Mouse (Mus musculus): Measurements from ENCODE around the gene Olfm2.

The Olfm2 gene

DNA sequence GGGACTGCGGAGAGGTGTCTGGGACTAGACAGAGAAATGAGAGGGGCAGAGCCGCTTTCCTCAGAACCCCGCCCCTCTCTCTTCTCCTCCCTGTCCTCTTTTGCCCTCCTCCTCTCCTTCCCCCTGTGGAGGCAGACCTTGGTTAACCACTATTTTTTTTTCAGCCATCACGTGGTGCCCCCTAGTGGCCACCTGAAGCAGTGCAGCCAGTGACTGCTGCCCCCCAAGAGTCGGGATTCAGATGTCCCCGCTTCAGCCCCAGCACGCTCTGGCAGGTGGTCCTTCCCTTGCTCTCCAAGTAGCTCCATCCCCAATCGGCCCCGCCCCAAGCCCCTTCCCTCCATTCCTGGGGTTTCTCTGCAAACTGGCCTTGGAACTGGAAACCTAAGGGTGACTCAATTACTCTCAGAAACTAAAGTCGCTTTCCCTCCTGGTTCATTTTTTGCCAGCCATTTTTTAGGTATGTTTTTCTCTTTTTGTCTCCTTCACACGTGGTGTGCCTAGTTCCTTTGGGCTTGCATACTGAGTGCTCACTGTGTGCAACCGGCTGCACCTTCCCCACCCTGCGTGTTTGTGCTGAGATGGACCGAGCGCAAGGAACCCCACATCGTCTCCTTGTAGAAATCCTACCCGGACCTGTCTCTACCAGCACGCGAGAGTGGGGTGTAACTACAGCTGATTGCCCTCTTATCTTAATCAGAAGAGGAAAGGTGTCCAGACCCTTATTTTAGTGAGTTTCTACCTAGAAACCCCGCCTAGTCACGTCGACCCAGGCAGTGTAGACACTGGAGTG is 2.0 kb downstream of the Olfm2 start:
- DNase-seq, result peak; percentile 59 to 60

DNA sequence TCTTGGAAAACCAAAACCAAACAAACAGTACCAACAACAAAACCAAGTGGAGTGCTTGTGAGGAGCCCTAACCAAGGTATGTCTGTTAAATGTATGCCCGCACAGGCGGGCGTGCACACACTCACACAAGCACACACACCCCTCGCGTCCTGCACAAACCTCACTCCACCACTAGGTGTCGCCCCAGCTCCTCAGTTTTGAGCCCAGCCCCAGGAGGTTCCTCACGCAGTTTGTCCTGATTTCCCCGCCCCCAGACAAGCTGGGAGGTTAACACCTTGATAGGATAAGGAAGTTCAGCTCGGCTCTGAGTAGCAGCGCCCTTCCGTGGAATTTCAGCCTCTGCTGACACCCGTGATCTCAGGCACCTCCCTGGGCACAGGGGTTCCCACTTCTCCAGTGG is 5.7 kb downstream of the Olfm2 start:
- DNase-seq, result peak; percentile 77

DNA sequence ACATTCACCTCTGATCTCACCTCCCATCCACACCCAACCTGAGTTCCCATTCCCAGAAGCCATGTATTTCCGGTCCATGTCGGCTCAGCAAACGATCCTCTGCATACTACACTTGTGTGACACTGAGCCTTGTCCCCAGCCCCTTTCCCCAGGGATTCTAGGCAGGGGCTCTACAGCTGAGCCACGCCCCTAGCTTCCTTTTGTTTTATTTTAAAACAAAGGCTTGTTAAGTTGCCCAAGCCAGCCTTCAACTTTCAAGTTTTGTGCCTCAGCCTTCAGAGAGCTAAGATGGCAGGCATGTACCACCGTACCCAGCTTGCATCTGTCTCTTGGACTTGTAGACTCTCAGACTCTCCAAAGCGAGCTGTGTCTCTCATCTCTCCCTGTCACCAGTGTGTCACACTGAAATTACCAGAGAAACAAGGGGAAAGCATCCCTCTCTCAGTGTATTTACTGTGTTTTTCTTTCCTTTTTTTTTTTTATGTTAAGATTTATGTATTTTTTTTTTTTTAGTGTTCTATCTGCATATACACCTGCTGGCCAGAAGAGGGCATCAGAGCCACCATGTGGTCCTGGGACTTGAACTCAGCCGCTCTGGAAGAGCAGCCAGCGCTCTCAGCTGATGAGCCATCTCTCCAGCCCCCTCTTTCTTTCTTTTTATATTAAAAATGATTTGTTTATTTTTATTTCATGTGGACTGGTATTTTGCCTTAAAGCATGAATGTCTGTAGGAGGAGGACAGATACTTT is 7.7 kb downstream of the Olfm2 start:
- peak in 1 of 2 experiments; percentile 33 for DNase-seq

DNA sequence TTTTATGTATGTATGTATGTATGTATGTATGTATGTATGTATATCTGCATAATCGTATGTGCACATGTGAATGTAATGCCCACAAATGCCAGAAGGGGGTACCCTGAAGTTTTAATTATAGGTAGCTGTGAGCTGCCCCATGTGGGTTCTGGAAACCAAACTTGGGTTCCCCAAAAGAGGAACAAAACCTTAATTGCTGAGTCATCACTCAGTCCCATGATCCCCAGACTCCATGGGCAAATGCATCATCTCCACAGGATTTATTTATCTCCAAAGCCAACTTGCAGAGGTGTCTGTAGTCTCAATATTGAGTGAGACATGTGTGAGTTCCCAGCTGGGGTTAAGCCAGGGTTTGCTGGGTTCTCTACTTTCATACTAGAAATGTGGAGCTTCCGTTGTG is 8.9 kb downstream of the Olfm2 start:
- no peak for DNase-seq

DNA sequence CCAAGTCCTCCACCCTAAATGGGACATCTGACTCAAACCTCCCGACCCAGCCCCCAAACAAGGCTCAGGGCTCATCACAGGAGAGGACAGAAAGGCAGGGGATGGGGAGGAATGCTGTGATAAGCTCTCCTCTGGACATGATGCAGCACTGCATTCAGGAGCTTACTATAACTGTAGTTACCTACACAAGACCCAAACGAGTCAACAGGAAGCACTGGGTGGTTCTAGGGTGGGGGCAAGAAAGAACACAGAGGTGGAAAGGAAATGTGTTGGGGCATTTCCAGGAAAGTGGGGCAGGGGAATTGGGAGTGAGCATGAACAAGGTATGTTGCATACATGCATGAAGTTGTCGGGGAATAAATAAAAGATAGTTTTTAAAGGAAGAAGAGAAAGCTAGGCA is 11.5 kb downstream of the Olfm2 start:
- no peak for DNase-seq

DNA sequence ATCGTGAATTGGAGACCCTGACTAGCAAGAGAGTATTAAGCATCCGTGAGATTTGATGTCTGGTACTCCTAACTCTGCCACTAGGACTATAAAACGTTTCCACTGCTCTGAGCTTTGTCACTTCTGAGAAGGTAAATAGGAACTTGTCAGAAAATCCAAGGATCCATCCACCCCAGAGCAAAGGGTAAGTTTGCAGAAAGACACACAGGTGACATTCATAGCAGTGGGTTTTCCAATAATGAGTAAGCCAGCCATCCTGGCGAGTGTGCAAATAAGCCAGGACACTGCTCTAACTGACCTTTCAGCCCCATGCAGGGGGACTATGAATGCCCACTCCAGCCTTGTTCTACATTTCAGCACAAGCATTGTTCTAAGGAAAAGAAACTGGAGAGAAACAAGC is 14.4 kb downstream of the Olfm2 start:
- no peak for DNase-seq

DNA sequence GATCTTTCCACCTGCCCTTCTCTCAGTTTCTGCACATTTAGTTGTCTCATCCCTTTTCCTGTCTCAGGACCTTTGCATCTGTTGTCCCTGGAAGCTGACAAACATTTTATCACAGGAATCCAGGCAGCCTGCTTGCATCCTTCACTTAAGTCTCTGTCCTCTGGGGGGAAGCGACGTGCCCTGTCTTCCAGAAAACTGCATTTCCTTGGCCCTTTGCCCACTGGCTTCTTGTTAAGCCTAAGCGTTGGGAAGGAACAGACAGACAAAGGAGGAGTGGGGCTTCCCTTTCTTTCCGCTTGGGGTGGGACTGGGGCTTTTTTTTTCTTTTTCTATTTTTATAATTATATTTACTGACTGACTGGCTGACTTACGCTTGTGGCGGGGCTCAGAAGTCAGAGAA is 16.7 kb downstream of the Olfm2 start:
- DNase-seq, result no peak

DNA sequence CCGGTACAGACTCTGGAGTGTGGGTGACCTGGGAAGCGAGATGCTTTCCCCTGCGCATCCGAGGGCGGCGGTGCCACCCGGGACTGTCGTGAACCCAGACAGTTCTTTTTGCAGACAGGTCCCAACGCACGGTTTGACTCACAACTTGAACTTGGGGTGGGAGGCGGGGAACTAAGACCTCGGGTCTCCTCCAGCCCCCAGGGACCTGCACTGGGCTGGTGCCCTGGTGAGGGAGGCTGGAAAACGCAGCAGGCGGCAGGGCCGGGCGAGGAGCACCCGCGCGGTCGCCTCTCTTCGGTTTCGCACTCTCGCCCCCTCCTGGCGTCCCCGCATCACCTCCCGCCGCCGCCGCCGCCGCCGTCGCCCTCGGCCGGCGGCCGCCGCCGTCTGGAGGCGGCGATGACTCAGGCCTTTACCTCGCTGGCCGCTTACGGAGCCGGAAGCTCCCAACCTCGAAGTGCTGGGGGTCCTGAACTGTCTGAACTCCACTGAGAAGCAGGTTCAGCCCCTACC is 18.5 kb downstream of the Olfm2 start:
- peak; percentile 49 to 52 for DNase-seq

DNA sequence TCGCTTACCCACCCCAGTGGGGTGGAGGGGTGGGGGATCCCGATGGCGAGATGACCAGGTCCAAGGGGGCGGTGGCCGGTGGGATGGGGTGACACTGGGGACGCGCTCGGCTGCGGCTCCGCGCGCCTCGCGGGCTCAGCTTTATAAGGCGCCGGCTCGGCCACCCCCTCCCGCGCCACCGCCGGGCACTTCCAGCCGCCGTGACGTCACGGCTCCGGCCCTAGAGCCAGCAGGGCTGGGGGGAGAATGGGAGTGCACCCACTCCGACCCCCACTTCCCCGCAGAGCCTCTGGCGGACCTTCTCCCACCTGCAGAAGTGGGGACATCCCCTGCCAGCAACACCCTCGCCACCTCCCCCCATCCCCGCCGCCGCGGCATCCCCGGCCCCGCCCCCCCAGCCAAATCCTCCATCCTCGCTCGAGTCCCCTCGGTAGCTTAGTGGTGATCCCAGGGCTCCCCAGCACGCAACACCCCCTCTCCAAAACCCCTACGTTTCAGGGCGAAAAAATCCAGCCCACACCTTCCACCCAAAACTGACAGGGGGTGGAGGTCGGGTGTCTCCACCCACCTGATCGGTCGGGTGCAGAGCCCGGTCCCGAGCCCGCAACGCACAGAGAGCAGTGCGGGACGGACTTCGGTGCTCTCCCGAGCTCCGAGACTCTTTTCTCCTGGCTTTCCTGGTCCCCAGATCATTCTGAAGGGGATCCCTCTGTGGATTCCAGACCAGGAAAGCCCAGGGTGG is 19.1 kb downstream of the Olfm2 start:
- no peak for DNase-seq

DNA sequence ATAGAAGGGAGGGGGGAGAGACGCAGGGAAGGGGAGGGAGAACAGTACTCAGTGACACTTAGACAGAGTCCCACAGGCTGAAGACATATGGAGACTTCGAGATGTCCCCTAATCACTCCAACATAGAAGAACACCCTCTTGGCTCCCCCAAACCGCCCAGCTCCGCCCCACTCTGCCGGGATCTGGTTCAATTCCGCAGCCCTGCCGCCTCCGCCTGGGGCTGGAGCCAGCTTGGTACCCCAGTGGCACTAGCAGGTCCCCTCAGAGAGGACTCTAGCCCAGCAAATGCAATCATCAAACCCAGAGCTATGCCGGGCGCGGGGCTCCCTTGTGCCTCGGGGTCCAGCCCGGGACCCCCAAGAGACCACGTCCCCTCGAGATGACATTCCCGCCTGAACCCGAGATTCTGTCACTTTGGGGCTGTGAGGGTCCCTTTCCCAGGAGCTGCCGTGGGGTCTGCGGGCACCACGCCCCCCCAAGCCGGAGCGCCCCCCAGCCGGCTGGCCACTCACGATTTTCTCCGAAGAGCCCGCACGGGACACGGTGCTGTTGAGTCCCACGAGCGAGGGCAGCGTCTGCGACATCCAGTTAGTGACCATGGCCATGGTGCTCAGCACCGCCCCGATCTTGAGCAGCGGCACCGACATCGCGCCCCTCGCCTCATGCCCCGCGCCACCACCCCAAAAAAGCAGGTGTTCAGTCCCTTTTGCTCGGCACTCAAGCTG is 19.9 kb downstream of the Olfm2 start:
- no peak for DNase-seq

DNA sequence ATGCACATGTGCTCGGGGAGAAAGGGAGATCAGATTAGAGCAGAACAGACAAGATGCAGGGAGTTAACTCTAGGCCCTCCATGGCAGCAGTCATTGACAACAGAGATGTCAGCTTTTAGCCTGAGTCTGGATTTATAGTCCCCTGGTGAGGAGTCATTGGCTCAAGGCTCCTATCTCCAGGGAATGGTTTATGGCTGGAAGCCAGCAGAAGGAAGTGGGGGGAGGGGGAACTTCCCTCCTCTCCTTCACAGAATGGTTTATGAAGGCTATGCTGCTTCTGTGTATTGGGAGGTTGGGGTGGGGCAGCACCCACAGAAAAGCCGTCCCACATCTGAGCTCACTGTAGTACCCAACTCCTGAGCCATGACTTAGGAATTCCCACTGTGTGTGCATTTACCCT is 24.6 kb downstream of the Olfm2 start:
- DNase-seq, result no peak

DNA sequence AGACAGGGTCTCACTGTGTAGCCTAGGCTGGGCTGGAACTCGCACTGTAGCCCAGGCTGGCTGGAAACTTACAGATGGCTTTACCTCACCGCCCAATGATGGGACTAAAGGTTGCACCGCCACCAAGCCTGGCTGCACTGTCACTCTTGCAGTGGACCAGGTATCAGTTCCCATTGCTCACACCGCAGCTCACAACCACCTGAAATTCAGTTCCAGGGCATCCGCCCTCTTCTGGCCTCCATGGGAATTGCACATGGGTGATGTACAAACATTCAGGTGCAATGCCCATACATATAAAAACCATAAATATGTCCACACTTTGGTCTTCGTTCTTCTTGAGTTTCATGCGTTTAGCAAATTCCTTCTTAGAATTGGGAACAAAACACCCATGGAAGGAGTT is 30.8 kb downstream of the Olfm2 start:
- peak in 1 of 2 experiments; percentile 19 for DNase-seq

DNA sequence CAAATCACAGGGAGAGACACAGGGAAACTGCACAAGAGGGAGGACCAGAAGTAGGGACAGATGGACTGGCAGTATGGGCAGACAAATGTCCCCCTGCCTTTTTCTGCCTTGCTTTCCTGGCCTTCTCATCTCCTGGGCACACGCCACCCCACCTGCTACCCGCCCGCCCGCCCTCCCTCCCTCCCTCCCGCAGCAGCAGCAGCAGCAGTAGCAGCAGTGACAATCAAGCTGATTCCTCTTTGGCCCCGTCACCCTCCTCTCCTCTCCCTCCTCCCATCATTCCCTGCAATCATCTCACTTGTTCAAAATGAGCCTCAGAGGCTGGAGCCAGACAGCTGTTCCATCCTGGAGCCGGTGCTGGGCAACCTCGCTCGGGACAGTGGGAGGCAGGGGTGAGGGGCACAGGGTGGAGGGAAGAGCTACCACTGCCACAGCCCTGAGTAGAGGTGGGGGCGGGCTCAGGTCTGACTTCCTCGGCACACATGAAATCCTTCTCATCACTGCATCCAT is 32.6 kb downstream of the Olfm2 start:
- DNase-seq, result no peak

DNA sequence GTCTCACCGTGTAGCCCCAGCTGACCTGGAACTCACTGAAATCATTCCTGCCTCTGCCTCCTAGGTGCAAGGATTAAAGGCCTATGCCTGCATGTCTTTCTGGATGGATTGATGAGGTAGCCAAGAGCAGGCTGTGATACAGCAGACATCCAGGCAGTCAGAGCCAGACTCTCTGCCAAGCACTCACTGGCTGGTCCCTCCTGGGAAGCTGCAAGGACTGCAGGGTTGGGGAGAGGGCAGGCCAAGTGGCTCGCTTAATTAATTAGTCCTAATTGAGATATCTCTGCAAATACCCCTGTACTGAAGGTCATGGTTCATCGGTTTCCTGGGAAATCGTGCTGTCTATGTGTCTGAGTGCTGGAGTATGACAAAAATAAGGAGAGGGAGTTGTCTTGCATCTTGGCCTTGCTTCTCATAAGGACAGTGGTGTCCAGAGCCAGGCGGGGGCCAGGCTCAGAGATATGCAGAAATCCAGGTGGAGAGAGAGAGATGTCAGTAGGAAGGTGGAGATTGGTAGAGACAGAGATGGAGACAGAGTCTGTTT is 33.1 kb downstream of the Olfm2 start:
- no peak for DNase-seq

DNA sequence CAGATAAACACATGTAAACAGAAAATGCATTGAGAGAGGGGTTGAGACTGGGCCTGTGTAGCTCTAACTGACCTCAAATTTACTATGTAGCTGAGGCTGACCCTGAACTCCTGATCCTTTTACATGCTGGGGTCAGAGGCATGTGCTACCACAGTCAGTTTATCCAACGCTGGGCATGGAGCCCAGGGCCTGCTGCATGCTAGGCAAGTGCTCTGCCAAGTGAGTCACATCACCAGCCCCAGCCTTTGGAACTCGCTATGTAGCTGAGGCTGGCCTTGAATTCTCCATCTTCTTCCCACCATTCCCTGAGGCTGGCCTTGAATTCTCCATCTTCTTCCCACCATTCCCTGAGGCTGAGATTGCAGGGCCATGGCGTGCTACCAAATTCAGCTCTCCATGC is 35.7 kb downstream of the Olfm2 start:
- no peak for DNase-seq

DNA sequence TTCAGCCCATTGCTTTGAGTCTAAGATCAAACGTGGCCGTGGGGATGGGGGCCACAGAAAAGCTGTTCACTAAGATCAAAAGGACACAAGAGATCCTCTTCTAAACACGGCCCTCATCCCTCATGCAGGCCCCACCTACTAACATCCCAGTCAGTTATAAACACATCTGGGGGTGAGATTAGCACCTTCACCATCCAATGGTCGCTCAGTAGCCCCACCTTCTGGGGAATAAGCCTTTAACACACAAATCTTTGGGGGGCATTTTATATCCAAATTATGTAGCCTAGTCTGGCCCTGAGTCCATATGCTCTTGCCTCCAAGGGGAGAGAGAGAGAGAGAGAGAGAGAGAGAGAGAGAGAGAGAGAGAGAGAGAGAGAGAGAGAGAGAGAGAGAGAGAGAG is 40.2 kb downstream of the Olfm2 start:
- peak; percentile 21 to 24 for DNase-seq

DNA sequence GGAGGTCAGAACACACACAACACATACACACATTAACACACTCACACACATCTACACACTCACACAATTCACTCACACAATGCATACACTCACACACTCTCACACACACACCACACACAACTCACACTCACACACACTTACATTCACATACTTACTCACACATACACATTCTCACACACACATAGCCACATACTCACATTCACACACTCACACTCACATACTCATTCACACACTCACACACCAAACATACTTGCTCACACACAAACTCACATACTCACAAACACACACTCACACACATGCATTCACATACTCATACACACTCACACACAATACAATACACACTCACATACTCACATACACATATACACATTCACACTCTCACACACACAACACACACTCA is 40.7 kb downstream of the Olfm2 start:
- no peak for DNase-seq

DNA sequence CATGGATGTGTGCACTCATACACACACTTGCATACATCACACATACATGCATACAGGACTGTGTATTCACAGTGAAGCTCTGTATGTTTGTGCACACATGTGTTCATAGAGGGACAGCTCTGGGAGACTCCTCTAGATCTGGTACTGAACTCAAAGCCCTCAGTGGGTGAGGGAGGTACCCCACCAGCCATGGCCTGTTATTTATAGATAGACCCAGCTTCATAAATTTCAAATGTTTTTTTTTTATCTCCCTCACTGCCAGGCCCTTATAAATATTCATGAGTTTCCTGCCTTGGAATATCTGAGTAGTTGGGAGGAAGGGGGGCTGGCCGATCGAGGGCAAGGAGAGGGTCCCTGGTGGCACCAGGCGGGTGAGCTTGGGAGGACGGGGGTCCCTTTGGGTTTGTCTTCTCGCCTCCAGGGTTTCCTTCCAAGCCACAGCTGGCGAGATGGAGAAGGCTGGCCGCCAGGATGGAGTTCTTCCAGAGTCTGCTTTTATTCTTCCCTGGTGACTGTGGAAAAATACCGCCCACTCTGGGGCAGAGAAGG is 42.2 kb downstream of the Olfm2 start:
- DNase-seq, result no peak

DNA sequence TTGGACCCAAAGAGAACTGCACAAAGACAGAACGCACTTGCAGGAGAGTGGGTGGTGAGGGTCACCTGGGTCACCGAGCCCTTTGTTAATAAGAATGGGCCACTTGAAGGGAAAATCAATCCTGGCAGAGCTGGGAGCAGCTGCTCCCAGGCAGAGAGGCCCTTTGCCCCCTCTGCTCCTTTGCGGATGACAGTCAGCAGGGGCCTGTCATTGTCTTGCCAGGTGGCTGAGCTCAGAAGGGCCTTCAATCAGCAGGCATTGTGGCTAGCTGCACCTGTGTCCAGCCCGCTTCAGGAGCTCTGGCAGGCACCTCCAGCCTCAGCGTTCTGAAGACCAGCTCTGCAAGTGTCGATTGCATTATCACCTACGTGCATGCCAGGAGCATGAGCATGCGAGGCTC is 48.7 kb downstream of the Olfm2 start:
- DNase-seq, result no peak

DNA sequence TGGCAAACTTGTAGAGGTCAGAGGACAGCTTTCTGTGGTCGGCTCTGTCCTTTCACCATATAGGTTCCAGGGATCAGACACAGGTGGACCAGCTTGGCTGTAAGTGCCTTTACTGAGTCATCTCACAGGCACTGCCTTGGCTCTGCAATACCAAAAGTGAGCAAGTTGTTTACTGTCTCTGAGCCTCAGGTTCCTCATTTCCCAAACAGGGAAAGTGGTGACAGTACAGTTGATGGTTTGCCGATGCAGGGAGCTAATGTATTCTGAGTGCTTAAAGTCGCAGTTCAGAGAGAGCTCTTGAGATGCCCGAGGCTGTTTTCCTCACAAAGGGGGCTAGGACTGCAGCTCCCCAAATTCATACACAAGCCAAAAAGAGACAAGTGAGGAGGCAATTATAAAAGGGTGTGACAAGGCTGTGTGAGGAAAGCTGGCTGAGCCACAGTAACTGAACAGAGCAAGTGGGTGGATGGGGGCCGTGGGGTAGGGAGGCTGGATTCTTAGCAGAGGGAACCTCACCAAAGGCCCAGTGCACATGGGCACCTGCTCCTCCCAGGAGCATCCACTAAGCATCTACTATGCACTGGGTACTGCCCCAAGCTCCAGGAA is 49.9 kb downstream of the Olfm2 start:
- no peak for DNase-seq

DNA sequence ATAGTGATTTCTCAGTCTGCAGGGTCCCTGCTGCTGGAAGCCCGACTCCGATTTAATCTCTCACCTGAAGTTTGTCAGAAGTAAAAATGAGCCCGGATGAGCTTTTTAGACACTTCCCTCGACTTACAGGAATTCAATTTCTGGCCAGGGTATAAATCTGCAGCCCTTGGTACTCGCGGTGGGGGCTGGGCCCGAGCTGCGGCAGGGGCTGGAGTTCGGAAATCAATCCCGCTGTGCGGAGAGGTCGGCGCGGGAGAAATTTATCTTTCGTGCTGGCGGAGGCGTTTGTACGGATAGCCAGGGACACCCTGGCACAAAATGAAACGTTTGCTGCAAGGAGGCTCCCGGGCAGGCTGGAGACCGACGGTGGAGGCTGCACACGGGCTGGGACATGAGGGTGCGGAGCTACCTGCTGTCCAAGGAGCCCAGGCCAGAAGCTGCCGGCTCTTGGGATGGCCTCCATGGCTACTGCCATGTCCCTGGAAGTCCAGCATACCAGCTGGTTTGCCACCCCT is 51.4 kb downstream of the Olfm2 start:
- no peak for DNase-seq

Measured in B cell, adult 2 months (primary cell).